Mouse (Mus musculus): ENCODE measurements at regions not wholly inside any gene's neighbourhood (a gene's known extent, or its start where the extent isn't known, plus 50 kb on each side); places are given as distances from the start of the nearest gene placed in this dataset.

- no peaks in the 10 kb centered on the region for H3K36me3 ChIP-seq (ENCODE audit: control insufficient read depth, insufficient read depth, low read length, poor library complexity, severe bottlenecking)
- in situ Hi-C loops (cut with MboI; ENCODE audit: low sequenced_read_pairs in 2 of 2, unreplicated experiment in 2 of 2): no loop called here
- no peak for TF ChIP-seq MAFK (IDR thresholded peaks at IDR 0.05; ENCODE audit: insufficient read depth, low read depth, low read length)
- TF ChIP-seq ZC3H11A (IDR thresholded peaks at IDR 0.05; ENCODE audit: borderline replicate concordance, low read depth, low read length): no peak
- no peak for TF ChIP-seq CHD2 (IDR thresholded peaks at IDR 0.05; ENCODE audit: low read depth, low read length)
- no peak for TF ChIP-seq ZNF384 (IDR thresholded peaks at IDR 0.05; ENCODE audit: low read depth, low read length)
- TF ChIP-seq HCFC1 (IDR thresholded peaks at IDR 0.05; ENCODE audit: borderline replicate concordance, insufficient read depth, low read length): no peak
- H3K4me1 ChIP-seq (ENCODE audit: control insufficient read depth in 2 of 2, insufficient read depth in 2 of 2, low read length in 2 of 2, poor library complexity in 1 of 2): no peaks in the 10 kb centered on the region
- no peak for DNase-seq (ENCODE audit: low read depth, low spot score)
- no peaks in the 10 kb centered on the region for H3K9me3 ChIP-seq (ENCODE audit: control insufficient read depth, insufficient read depth, low read depth, low read length)
- H3K27ac ChIP-seq (ENCODE audit: insufficient read depth, low read depth, low read length, poor library complexity, severe bottlenecking): no peak overlapping the region
- H3K9ac ChIP-seq (ENCODE audit: insufficient read depth, low read depth, low read length, poor library complexity, severe bottlenecking): no peak overlapping the region
- no peak overlapping the region for H3K4me3 ChIP-seq (ENCODE audit: insufficient read depth in 1 of 2, low read depth in 1 of 2, low read length in 2 of 2, poor library complexity in 1 of 2, severe bottlenecking in 1 of 2)
Observed at GRCm38 (mm10) chr12:35799261-35799660, 126.2 kb upstream of the Agr3 start.

GRCm38 (mm10) chr12:35775396-35775795, 150.0 kb upstream of the Agr3 start:
- in situ Hi-C loops (cut with MboI; ENCODE audit: low sequenced_read_pairs in 2 of 2, unreplicated experiment in 2 of 2): no loop called here
- DNase-seq (ENCODE audit: low read depth, low spot score): no peak
- H3K27ac ChIP-seq (ENCODE audit: insufficient read depth, low read depth, low read length, poor library complexity, severe bottlenecking): no peak overlapping the region
- no peak overlapping the region for H3K4me3 ChIP-seq (ENCODE audit: insufficient read depth in 1 of 2, low read depth in 1 of 2, low read length in 2 of 2, poor library complexity in 1 of 2, severe bottlenecking in 1 of 2)
- no peaks in the 10 kb centered on the region for H3K9me3 ChIP-seq (ENCODE audit: control insufficient read depth, insufficient read depth, low read depth, low read length)
- no peak overlapping the region for H3K9ac ChIP-seq (ENCODE audit: insufficient read depth, low read depth, low read length, poor library complexity, severe bottlenecking)
- TF ChIP-seq ZC3H11A (IDR thresholded peaks at IDR 0.05; ENCODE audit: borderline replicate concordance, low read depth, low read length) (no peak), ZNF384 (IDR thresholded peaks at IDR 0.05; ENCODE audit: low read depth, low read length) (no peak), HCFC1 (IDR thresholded peaks at IDR 0.05; ENCODE audit: borderline replicate concordance, insufficient read depth, low read length) (no peak), MAFK (IDR thresholded peaks at IDR 0.05; ENCODE audit: insufficient read depth, low read depth, low read length) (no peak), CHD2 (IDR thresholded peaks at IDR 0.05; ENCODE audit: low read depth, low read length) (no peak)
- no peaks in the 10 kb centered on the region for H3K36me3 ChIP-seq (ENCODE audit: control insufficient read depth, insufficient read depth, low read length, poor library complexity, severe bottlenecking)
- no peaks in the 10 kb centered on the region for H3K4me1 ChIP-seq (ENCODE audit: control insufficient read depth in 2 of 2, insufficient read depth in 2 of 2, low read length in 2 of 2, poor library complexity in 1 of 2)

GRCm38 (mm10) chr12:35770387-35771024, 154.9 kb upstream of the Agr3 start:
- no peak for DNase-seq (ENCODE audit: low read depth, low spot score)
- in situ Hi-C loops (cut with MboI; ENCODE audit: low sequenced_read_pairs in 2 of 2, unreplicated experiment in 2 of 2): no loop called here
- Histone ChIP-seq H3K4me3 (ENCODE audit: insufficient read depth in 1 of 2, low read depth in 1 of 2, low read length in 2 of 2, poor library complexity in 1 of 2, severe bottlenecking in 1 of 2) (no peak overlapping the region), H3K27ac (ENCODE audit: insufficient read depth, low read depth, low read length, poor library complexity, severe bottlenecking) (no peak overlapping the region), H3K4me1 (ENCODE audit: control insufficient read depth in 2 of 2, insufficient read depth in 2 of 2, low read length in 2 of 2, poor library complexity in 1 of 2) (no peaks in the 10 kb centered on the region), H3K36me3 (ENCODE audit: control insufficient read depth, insufficient read depth, low read length, poor library complexity, severe bottlenecking) (no peaks in the 10 kb centered on the region), H3K9me3 (ENCODE audit: control insufficient read depth, insufficient read depth, low read depth, low read length) (no peaks in the 10 kb centered on the region), H3K9ac (ENCODE audit: insufficient read depth, low read depth, low read length, poor library complexity, severe bottlenecking) (no peak overlapping the region)
- TF ChIP-seq MAFK (IDR thresholded peaks at IDR 0.05; ENCODE audit: insufficient read depth, low read depth, low read length) (no peak), ZC3H11A (IDR thresholded peaks at IDR 0.05; ENCODE audit: borderline replicate concordance, low read depth, low read length) (no peak), HCFC1 (IDR thresholded peaks at IDR 0.05; ENCODE audit: borderline replicate concordance, insufficient read depth, low read length) (no peak), ZNF384 (IDR thresholded peaks at IDR 0.05; ENCODE audit: low read depth, low read length) (no peak), CHD2 (IDR thresholded peaks at IDR 0.05; ENCODE audit: low read depth, low read length) (no peak)

- no peak overlapping the region for H3K4me3 ChIP-seq (ENCODE audit: insufficient read depth in 1 of 2, low read depth in 1 of 2, low read length in 2 of 2, poor library complexity in 1 of 2, severe bottlenecking in 1 of 2)
- no peaks in the 10 kb centered on the region for H3K36me3 ChIP-seq (ENCODE audit: control insufficient read depth, insufficient read depth, low read length, poor library complexity, severe bottlenecking)
- H3K27ac ChIP-seq (ENCODE audit: insufficient read depth, low read depth, low read length, poor library complexity, severe bottlenecking): no peak overlapping the region
- H3K9ac ChIP-seq (ENCODE audit: insufficient read depth, low read depth, low read length, poor library complexity, severe bottlenecking): no peak overlapping the region
- no peak for TF ChIP-seq MAFK (IDR thresholded peaks at IDR 0.05; ENCODE audit: insufficient read depth, low read depth, low read length)
- TF ChIP-seq CHD2 (IDR thresholded peaks at IDR 0.05; ENCODE audit: low read depth, low read length): no peak
- no peak for TF ChIP-seq HCFC1 (IDR thresholded peaks at IDR 0.05; ENCODE audit: borderline replicate concordance, insufficient read depth, low read length)
- TF ChIP-seq ZNF384 (IDR thresholded peaks at IDR 0.05; ENCODE audit: low read depth, low read length): no peak
- no peak for TF ChIP-seq ZC3H11A (IDR thresholded peaks at IDR 0.05; ENCODE audit: borderline replicate concordance, low read depth, low read length)
- in situ Hi-C loops (cut with MboI; ENCODE audit: low sequenced_read_pairs in 2 of 2, unreplicated experiment in 2 of 2): no loop called here
- no peak for DNase-seq (ENCODE audit: low read depth, low spot score)
- no peaks in the 10 kb centered on the region for H3K9me3 ChIP-seq (ENCODE audit: control insufficient read depth, insufficient read depth, low read depth, low read length)
- no peaks in the 10 kb centered on the region for H3K4me1 ChIP-seq (ENCODE audit: control insufficient read depth in 2 of 2, insufficient read depth in 2 of 2, low read length in 2 of 2, poor library complexity in 1 of 2)
Observed at GRCm38 (mm10) chr12:35758916-35759315, 166.5 kb upstream of the Agr3 start.

Measured in ES-E14 (cell line).